Mouse (Mus musculus) testis, postnatal 14 days (tissue): ENCODE measurements at regions not wholly inside any gene's neighbourhood (a gene's known extent, or its start where the extent isn't known, plus 50 kb on each side); places are given as distances from the start of the nearest gene placed in this dataset.

Experiments used
- DNase-seq: peaks from one replicate; pipeline ENCODE4 v3.0.0; 2021; ENCODE audit warnings: low spot score

DNA sequence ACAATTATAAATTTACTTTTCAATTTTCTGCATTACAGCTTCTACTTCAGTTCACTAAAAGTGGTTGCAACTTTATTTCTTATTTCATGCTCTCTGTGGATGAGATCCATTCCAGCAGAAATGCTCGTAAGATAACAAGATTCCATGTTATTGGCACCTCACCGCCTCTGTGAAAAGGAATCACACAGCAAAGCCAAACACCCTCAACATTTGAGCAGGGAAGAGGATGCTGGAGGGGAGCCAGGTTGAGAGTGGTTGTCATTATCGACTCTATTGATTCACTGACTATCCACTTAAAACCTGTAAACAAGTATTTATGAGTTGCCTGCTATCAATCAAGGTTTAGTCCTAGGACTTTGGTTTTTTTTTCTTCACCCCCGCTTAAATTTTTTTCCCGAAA is 261.1 kb upstream of the Ccdc54 start:
- DNase-seq, result no peak

DNA sequence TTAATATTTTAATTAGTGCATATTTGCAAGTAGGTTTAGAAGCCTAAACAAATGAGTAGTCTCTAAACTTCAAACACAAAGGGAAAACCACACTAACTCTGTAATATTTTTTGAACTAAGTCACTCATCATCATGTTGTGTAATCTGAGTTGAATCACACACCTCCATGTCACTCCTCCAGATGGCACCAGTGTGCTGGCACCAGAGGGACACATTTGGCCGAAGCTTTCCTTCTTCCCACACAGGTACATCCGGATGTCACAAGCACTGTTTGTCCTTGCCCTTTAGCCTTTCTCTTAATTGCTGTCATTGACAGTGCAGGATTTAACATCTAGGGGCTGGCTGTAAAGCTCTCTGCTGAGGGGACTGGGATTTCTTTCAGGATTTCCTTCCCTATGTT is 256.7 kb upstream of the Ccdc54 start:
- DNase-seq, result no peak

- no peak for DNase-seq
These were observed 255.6 kb upstream of the Ccdc54 start for GRCm38 (mm10) chr16:50846505-50846904.

GRCm38 (mm10) chr16:50841677-50842580 is 251.0 kb upstream of the Ccdc54 start:
- peak; percentile 74 for DNase-seq

DNA sequence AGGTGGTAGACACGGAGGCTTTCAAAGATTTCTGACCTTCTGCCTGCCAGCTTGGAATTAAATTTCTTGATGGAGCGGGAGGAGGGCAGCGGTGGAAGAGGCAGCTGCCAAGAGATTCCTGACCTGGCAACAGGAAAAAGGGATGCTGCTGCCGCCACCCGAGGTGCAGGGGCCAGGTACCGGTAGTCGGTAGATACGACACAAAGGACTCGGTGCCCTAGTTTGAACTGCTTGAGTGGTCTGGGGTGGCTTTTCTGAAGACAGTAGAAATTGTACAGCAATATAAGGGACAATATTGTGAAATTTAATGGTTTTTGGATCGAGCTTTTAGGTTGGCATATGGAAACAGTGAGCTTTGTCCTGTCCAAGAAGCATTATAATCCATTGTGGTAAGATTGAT is 250.3 kb upstream of the Ccdc54 start:
- DNase-seq, result no peak

- DNase-seq, result no peak
These were observed 248.7 kb upstream of the Ccdc54 start for GRCm38 (mm10) chr16:50839665-50840064.

GRCm38 (mm10) chr16:50837416-50837815 is 246.5 kb upstream of the Ccdc54 start:
- DNase-seq, result no peak

DNA sequence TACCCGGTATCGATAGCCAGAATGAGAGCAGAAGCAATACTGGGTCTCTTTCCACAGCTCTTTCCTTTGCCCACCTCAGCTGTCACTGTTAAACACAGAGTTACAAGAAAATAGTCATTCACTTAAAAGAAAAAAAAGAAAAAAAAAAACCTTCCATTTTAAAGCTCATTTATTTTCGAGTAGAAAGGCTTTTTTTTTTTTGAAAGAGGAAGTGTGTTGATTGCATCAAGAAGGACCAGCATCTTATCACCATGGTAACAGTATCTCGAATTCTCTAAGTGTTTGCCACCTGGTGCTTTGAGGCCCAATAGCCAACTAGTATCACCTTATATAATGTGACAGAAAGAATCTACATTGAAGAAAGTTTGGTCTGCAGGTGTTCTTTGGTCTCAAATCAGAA is 245.5 kb upstream of the Ccdc54 start:
- no peak for DNase-seq

GRCm38 (mm10) chr16:50833357-50833756 is 242.4 kb upstream of the Ccdc54 start:
- DNase-seq, result no peak

GRCm38 (mm10) chr16:50822352-50822751 is 231.4 kb upstream of the Ccdc54 start:
- no peak for DNase-seq

DNA sequence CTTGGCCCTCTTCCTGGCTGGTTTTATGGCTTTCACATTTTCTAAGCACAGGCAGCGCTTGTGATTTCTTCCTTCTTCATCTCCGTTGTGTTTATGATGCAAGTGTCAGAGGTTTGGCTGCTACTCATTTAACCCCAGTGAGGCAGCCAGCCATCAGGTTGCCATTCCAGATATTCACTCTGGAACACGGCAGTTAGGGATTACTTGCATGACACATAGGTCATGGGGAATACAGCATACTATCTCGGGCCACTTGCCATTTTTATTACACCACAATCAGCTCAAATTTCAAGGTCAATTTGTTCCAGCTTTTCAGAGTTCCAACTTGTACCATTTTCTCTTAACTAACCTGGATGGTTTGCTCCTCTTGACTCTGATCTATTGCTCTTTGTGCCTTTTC is 223.7 kb upstream of the Ccdc54 start:
- DNase-seq, result no peak

DNA sequence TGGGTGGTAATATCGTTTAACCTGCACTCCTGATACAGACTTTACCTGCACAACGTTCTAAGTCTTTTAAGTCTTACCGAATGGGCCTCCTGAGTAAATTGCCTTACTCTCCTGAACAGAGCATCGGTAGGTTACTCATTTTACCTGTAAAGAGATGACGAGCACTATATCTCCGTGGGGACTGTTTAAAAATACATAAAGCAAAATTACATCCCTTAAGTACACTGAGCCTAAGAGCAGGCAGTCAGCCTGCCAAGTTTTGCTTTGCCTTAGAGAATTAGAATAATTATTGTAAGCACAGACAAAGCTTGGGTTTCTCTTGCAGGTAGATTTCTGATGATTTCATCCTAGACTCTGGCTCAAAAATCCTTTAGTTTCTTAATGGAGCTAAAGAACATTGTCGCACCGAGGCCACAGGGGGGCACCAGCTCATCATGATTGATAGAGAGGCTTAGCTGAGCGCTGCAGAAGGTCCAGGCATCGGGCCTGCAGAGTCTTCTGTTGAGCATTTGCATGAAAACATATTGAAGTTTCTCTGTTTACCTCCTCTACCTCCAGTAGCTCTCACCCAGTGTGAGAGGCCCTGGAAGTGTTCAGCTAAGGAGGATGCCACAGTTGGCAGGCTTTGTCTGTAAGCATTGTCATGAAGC is 208.3 kb upstream of the Ccdc54 start:
- DNase-seq, result no peak

DNA sequence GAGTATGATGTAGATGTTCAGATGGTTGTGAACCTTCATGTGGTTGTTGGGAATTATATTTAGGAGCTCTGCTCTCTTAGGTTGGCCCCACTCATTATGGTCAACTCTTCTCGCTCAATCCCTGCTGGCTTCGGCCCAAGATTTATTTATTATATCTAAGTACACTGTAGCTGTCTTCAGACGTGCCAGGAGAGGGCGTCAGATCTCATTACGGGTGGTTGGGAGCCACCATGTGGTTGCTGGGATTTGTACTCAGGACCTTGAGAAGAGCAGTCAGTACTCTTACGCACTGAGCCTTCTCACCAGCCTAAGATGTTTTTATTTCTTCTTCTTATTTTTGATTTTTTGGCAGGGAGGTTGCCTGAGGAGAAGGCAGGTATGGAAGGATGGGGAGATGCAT is 207.1 kb upstream of the Ccdc54 start:
- no peak for DNase-seq

DNA sequence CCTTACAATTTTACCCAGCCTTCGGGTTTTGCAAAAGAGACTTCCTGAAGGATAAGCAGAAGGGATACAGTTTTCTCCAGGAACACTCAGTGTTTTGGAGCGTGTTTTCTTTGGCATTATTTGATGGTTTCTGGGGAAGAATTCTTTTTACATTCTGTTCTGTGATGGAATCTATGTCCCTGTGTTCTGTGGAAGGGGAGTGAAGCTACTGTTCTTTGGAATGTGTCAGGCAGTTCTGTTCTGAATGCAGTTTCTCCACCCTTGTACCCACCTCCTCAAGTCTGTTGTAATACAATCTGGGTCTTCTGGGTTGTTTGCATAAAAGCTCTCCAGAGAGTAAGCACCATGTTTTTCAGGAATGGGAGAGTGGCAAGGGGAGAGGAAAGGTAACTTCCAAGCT is 202.0 kb upstream of the Ccdc54 start:
- no peak for DNase-seq

DNA sequence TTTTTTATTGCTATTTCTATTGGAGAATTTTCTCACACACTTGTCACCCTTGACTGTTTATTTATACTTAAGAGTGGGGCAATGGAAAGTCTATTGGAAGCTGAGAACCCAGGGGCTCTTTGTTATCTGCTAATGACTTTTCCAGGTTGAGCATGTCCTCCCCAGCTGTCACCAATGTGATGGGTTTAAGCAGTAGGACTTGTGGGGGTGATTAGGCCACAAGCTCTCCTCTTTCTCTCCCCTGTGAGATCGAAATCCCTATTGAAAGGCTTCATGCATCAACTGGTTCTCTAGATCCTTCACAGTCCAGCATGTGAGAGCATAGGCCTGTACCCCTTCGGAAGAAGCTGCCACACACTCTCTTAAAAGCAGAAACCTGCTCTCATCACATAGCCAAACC is 201.6 kb upstream of the Ccdc54 start:
- DNase-seq, result no peak

DNA sequence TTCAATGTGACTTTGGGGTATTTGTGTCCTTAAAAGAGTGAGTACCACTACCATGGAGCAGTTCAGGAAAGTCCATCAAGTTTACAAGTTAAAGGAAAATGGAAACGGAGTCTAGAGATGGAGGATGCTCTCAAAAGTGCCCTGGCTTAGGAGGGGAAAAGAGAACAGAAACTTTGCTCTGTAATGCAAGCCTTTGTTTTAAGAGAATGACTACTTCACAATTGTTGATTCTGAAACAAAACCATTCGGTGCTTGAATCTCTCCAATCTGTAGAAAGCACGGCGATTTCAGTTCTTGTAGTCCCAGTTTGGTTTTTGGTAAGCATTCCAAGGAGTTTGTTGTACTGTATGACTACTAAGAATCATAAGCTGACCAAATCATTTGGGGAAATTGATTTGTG is 197.7 kb upstream of the Ccdc54 start:
- DNase-seq, result no peak

DNA sequence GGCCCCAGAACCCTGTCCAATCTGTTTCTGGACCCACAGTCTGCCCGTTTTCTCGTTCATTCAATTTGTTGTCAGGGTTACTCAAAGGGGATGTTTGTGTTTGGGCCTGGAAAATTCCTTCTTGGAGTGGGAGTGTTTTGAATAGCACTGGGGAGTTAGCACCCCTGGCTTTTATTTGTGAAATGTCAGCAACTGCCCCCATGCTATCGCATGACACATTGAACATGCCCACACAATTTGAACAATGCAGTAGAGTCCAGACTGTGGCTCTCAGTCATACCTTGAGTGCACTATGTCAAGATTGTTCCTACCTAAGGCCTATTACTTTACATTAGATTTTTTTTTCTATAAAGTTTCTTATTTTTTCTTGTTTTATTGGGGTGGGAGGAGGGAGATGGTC is 195.2 kb upstream of the Ccdc54 start:
- DNase-seq, result no peak

DNA sequence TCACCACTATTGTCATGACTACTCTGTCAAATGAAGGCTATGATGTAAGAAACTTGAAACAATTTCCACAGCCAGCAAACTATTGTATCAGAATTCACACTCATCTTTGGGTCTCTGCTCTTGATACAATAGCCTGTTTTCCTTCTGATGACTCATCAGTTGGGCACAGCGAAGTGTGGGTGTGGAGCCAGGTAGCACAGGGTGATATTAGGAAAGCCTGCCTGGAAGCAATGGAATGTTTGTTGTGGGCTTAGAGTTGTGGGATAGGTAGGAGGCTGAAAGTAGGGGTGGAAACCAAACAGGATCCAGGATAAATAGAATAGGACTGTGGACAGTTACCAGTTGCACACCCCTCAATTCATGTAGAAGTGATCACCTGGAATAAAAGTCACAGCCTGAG is 194.4 kb upstream of the Ccdc54 start:
- no peak for DNase-seq

DNA sequence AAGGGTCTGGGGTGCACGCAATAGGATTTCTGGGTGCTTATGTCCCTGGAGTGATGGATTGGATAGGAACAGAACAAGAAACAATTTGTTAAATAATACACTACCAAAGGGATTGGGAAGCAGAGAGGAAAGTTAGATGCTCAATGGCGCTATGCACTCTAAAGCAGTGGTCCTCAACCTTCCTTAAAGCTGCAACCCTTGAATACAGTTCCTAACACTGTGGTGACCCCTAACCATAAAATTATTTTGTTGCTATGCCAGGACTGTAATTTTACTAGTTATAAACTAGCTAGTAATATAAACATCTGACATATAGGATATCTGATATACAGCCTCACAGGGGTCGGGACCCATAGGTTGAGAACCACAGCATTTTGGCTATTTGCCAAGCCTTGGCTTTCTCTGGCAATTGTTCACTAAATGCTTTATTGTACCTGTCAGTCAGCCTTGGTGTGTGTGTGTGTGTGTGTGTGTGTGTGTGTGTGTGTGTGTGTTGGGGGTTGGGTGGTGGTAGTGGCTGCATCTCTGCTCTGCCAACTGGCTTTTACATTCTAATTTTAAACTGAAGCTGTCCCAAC is 193.8 kb upstream of the Ccdc54 start:
- DNase-seq, result no peak

GRCm38 (mm10) chr16:50783784-50784650 is 193.1 kb upstream of the Ccdc54 start:
- no peak for DNase-seq

DNA sequence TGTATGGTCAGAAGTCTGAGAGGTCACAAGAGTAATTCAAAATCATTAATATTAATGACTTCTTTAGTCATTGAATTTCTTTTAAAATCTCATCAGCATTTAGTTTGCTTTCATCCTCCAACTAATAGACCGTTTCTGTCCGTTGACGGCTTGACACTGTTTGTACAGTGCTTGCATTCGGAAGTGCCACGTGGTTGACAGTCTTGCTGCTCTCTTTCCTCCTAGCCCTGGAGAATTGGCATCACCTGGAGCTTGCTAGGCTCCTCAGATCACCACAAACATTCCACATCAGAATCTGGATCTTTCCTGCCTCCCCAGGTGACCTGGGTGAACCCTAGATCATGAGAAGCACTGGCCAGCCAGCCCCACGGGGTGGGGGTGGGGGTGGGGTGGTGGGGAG is 192.3 kb upstream of the Ccdc54 start:
- no peak for DNase-seq

DNA sequence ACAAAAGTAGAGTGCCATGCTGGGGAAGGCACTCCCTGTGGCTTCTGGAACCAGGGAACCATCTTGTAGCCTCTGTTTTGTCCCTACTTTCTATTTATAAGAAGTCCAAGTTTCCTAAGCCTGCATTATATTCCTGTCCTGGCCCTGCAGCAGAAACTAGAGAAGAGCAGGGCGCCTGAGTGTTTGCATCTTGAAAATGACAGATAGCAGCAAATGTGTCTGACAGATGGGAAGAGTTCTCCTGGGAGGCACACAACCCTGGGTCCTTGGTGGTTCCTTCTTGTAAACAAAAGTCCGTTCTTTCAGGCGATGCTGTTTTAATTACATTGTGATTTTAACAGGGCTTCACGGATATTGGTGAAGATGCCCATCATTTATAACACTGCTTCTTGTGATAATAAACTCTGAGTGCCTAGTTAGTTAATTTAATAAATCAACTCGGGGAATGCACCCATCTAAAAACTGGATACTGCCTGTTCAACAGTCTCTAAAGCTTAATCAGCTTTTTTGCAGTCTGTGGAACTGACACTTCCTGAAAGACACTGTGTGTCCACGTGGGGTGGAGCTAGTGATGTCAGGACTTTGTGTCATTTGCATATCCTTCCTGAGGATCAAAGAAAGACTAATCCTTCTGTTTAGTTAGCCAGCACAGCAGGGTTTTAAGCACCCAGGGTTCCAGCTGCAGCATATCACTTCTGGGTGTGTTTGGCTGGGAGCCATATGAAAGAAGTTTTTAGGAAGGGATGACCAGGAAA is 188.3 kb upstream of the Ccdc54 start:
- DNase-seq, result no peak
